Mouse (Mus musculus) liver, embryonic 13.5 days (tissue): ENCODE measurements at regions not wholly inside any gene's neighbourhood (a gene's known extent, or its start where the extent isn't known, plus 50 kb on each side); places are given as distances from the start of the nearest gene placed in this dataset.

Experiments
- ATAC-seq: fragments of 200-750 bp; cut with Nextera tagmentation; 2 replicates; pipeline ENCODE4 v1.8.0; 2017; ENCODE audit warnings: low read depth, mild to moderate bottlenecking, moderate number of reproducible peaks, moderate library complexity
- DNase-seq: peaks from one replicate; pipeline ENCODE4 v3.0.0; 2022
- H3K27ac ChIP-seq: fragments of 300-500 bp; sonication (generic); 2 replicates; pipeline ENCODE4 v1.5.1; 2015; ENCODE audit warnings: moderate library complexity, mild to moderate bottlenecking, inconsistent platforms
- H3K27me3 ChIP-seq: fragments of 300-500 bp; sonication (generic); 2 replicates; pipeline ENCODE4 v1.6.1; 2015; ENCODE audit warnings: mild to moderate bottlenecking, inconsistent platforms
- H3K36me3 ChIP-seq: fragments of 300-500 bp; sonication (generic); 2 replicates; pipeline ENCODE4 v1.6.1; 2015; ENCODE audit warnings: mild to moderate bottlenecking, inconsistent platforms
- H3K4me1 ChIP-seq: fragments of 300-500 bp; sonication (generic); replicated peaks from 2 replicates; pipeline ENCODE4 v1.6.1; 2015; ENCODE audit warnings: inconsistent platforms
- H3K4me2 ChIP-seq: fragments of 300-500 bp; sonication (generic); 2 replicates; pipeline ENCODE4 v1.6.1; 2015; ENCODE audit warnings: inconsistent platforms, mild to moderate bottlenecking, moderate library complexity
- H3K4me3 ChIP-seq: fragments of 300-500 bp; sonication (generic); replicated peaks from 2 replicates; pipeline ENCODE4 v1.5.1; 2015; ENCODE audit warnings: mild to moderate bottlenecking, inconsistent platforms
- H3K9ac ChIP-seq: fragments of 300-500 bp; sonication (generic); 2 replicates; pipeline ENCODE4 v1.6.1; 2015; ENCODE audit warnings: mild to moderate bottlenecking, inconsistent platforms
- H3K9me3 ChIP-seq: fragments of 300-500 bp; sonication (generic); replicated peaks from 2 replicates; pipeline ENCODE4 v1.6.1; 2016; ENCODE audit warnings: inconsistent platforms
- WGBS: fragments of 180-500 bp; shearing (Covaris S2); methylation state at CpG from one replicate; pipeline ENCODE4 v1.1.7; 2015; ENCODE audit not compliant: insufficient replicate concordance; 5-methylcytosine and 5-hydroxymethylcytosine counted together

- 62% methylated on average over 3 of the region's 3 CpGs for WGBS
- H3K27ac ChIP-seq = no peak overlapping the region
- no peaks in the 10 kb centered on the region for H3K4me1 ChIP-seq
- H3K9ac ChIP-seq = no peak overlapping the region
- H3K4me2 ChIP-seq = no peak overlapping the region
- no peaks in the 10 kb centered on the region for H3K9me3 ChIP-seq
- no peaks in the 10 kb centered on the region for H3K27me3 ChIP-seq
- DNase-seq (no peak), ATAC-seq (no peak)
- H3K4me3 ChIP-seq = no peak overlapping the region
- no peaks in the 10 kb centered on the region for H3K36me3 ChIP-seq
Observed at GRCm38 (mm10) chr1:138707913-138708312, 88.0 kb upstream of the Nek7 start.

- no peak for DNase-seq
Observed at GRCm38 (mm10) chr1:138703291-138703690, 83.3 kb upstream of the Nek7 start.

GRCm38 (mm10) chr1:138689234-138689633 lies 69.3 kb upstream of the Nek7 start:
- H3K27ac ChIP-seq = no peak overlapping the region
- H3K9ac ChIP-seq = no peak overlapping the region
- no peak overlapping the region for H3K4me2 ChIP-seq
- no peak overlapping the region for H3K4me3 ChIP-seq
- ATAC-seq (no peak), DNase-seq (no peak)
- H3K27me3 ChIP-seq = no peaks in the 10 kb centered on the region
- H3K36me3 ChIP-seq = no peaks in the 10 kb centered on the region
- no peaks in the 10 kb centered on the region for H3K9me3 ChIP-seq
- 63% methylated on average over 6 of the region's 6 CpGs for WGBS
- H3K4me1 ChIP-seq = no peaks in the 10 kb centered on the region

More at GRCm38 (mm10) chr1:138703291-138703690, 83.3 kb upstream of the Nek7 start:
- Histone ChIP-seq H3K9ac (no peak overlapping the region), H3K36me3 (no peaks in the 10 kb centered on the region), H3K27me3 (no peaks in the 10 kb centered on the region), H3K9me3 (no peaks in the 10 kb centered on the region), H3K27ac (no peak overlapping the region), H3K4me2 (no peak overlapping the region), H3K4me3 (no peak overlapping the region), H3K4me1 (no peaks in the 10 kb centered on the region)
- no peak for ATAC-seq
- 59% methylated on average over 5 of the region's 5 CpGs for WGBS

GRCm38 (mm10) chr1:138686746-138687145 lies 66.8 kb upstream of the Nek7 start:
- Histone ChIP-seq H3K4me1 (no peaks in the 10 kb centered on the region), H3K4me3 (no peak overlapping the region), H3K9ac (no peak overlapping the region), H3K4me2 (no peak overlapping the region), H3K27ac (no peak overlapping the region), H3K27me3 (no peaks in the 10 kb centered on the region), H3K36me3 (no peaks in the 10 kb centered on the region), H3K9me3 (no peaks in the 10 kb centered on the region)
- DNase-seq = no peak
- ATAC-seq = no peak
- 68% methylated on average over 5 of the region's 5 CpGs for WGBS

- no peak for DNase-seq
- WGBS = 60% methylated on average over 10 of the region's 10 CpGs
- Histone ChIP-seq H3K4me1 (no peaks in the 10 kb centered on the region), H3K9ac (no peak overlapping the region), H3K27me3 (no peaks in the 10 kb centered on the region), H3K36me3 (no peaks in the 10 kb centered on the region), H3K27ac (no peak overlapping the region), H3K4me2 (no peak overlapping the region), H3K4me3 (no peak overlapping the region), H3K9me3 (no peaks in the 10 kb centered on the region)
- no peak for ATAC-seq
Observed at GRCm38 (mm10) chr1:138683711-138684110, 63.8 kb upstream of the Nek7 start.

GRCm38 (mm10) chr1:138681970-138682369 lies 62.0 kb upstream of the Nek7 start:
- no peaks in the 10 kb centered on the region for H3K9me3 ChIP-seq
- H3K36me3 ChIP-seq = no peaks in the 10 kb centered on the region
- no peaks in the 10 kb centered on the region for H3K4me1 ChIP-seq
- no peak overlapping the region for H3K27ac ChIP-seq
- no peak for ATAC-seq
- H3K4me3 ChIP-seq = no peak overlapping the region
- H3K27me3 ChIP-seq = no peaks in the 10 kb centered on the region
- 53% methylated on average over 4 of the region's 4 CpGs for WGBS
- no peak overlapping the region for H3K9ac ChIP-seq
- H3K4me2 ChIP-seq = no peak overlapping the region
- no peak for DNase-seq

- Histone ChIP-seq H3K9ac (no peak overlapping the region), H3K4me3 (no peak overlapping the region), H3K36me3 (no peaks in the 10 kb centered on the region), H3K4me2 (no peak overlapping the region), H3K27ac (no peak overlapping the region), H3K27me3 (no peaks in the 10 kb centered on the region), H3K4me1 (no peaks in the 10 kb centered on the region), H3K9me3 (no peaks in the 10 kb centered on the region)
- DNase-seq (no peak), ATAC-seq (no peak)
- WGBS = 74% methylated on average over 4 of the region's 4 CpGs
Observed at GRCm38 (mm10) chr1:138674199-138674598, 54.3 kb upstream of the Nek7 start.
